Mouse (Mus musculus) intestine, embryonic 16.5 days (tissue): ENCODE results near the gene Hey2. TPM values are rescaled to one million over a fixed set of nuclear protein-coding genes. Genes with fewer than 3 reads are reported as not detected.

ENCODE experiments used
- ATAC-seq: fragments of 200-750 bp; cut with Nextera tagmentation; 2 replicates; pipeline ENCODE4 v1.8.0; 2017; ENCODE audit warnings: moderate TSS enrichment, moderate library complexity
- H3K27ac ChIP-seq: fragments of 300-500 bp; sonication (generic); 2 replicates; pipeline ENCODE4 v1.5.1; 2014; ENCODE audit warnings: mild to moderate bottlenecking, low read length
- H3K27me3 ChIP-seq: fragments of 300-500 bp; sonication (generic); replicated peaks from 2 replicates; pipeline ENCODE4 v1.6.1; 2014; ENCODE audit warnings: low read length, control low read depth, mixed read lengths; ENCODE audit not compliant: control insufficient read depth, insufficient read depth
- H3K36me3 ChIP-seq: fragments of 300-500 bp; sonication (generic); 2 replicates; pipeline ENCODE4 v1.6.1; 2014; ENCODE audit warnings: low read length, control low read depth; ENCODE audit not compliant: control insufficient read depth, insufficient read depth
- H3K4me1 ChIP-seq: fragments of 300-500 bp; sonication (generic); 2 replicates; pipeline ENCODE4 v1.6.1; 2014; ENCODE audit warnings: low read length, control low read depth, mixed read lengths; ENCODE audit not compliant: control insufficient read depth, insufficient read depth
- H3K4me2 ChIP-seq: fragments of 300-500 bp; sonication (generic); 2 replicates; pipeline ENCODE4 v1.6.1; 2014; ENCODE audit warnings: low read depth, low read length, control low read depth
- H3K4me3 ChIP-seq: fragments of 300-500 bp; sonication (generic); 2 replicates; pipeline ENCODE4 v1.5.1; 2014; ENCODE audit warnings: mild to moderate bottlenecking, low read length
- H3K9ac ChIP-seq: fragments of 300-500 bp; sonication (generic); 2 replicates; pipeline ENCODE4 v1.6.1; 2014; ENCODE audit warnings: low read depth, low read length
- H3K9me3 ChIP-seq: fragments of 300-500 bp; sonication (generic); 2 replicates; pipeline ENCODE4 v1.6.1; 2016; ENCODE audit warnings: low read length, control low read depth; ENCODE audit not compliant: control insufficient read depth
- WGBS: fragments of 180-500 bp; shearing (Covaris S2); extraction: QIAGEN DNeasy Blood & Tissue Kit; methylation state at CpG from one replicate; pipeline ENCODE4 v1.1.7; 2014; 5-methylcytosine and 5-hydroxymethylcytosine counted together
- polyA plus RNA-seq: library from polyadenylated mRNA; unstranded; fragments of >200 nt; fragmentation: Nextera tagmentation; extraction: Ambion mirVana; gene quantifications from 2 replicates; pipeline ENCODE4 v1.2.1, GENCODE M21; 2015

Gene Hey2
- polyA plus RNA-seq, 1 experiment from 2014 or later = 2.9 TPM

GRCm38 (mm10) chr10:30796469-30797261 lies 45.9 kb downstream of the Hey2 start:
- Histone ChIP-seq H3K27ac (no peak overlapping the region), H3K36me3 (no peaks in the 10 kb centered on the region), H3K4me2 (no peak overlapping the region), H3K9ac (no peak overlapping the region), H3K9me3 (no peaks in the 10 kb centered on the region), H3K27me3 (no peaks in the 10 kb centered on the region), H3K4me3 (no peak overlapping the region), H3K4me1 (no peaks in the 10 kb centered on the region)
- 85% methylated on average over 5 of the region's 5 CpGs for WGBS
- no peak for ATAC-seq

- H3K27ac ChIP-seq = no peak overlapping the region
- no peaks in the 10 kb centered on the region for H3K4me1 ChIP-seq
- no peak for ATAC-seq
- 81% methylated on average over 3 of the region's 3 CpGs for WGBS
- H3K27me3 ChIP-seq = no peaks in the 10 kb centered on the region
- no peak overlapping the region for H3K4me2 ChIP-seq
- no peaks in the 10 kb centered on the region for H3K9me3 ChIP-seq
- H3K36me3 ChIP-seq = no peaks in the 10 kb centered on the region
- H3K9ac ChIP-seq = no peak overlapping the region
- H3K4me3 ChIP-seq = no peak overlapping the region
Observed at GRCm38 (mm10) chr10:30791016-30791415, 51.6 kb downstream of the Hey2 start.

- WGBS = 98% methylated on average over 5 of the region's 5 CpGs
- no peak overlapping the region for H3K9ac ChIP-seq
Observed at GRCm38 (mm10) chr10:30789521-30789920, 53.1 kb downstream of the Hey2 start.

GRCm38 (mm10) chr10:30788340-30788721 lies 54.3 kb downstream of the Hey2 start:
- H3K4me2 ChIP-seq = no peak overlapping the region
- WGBS = 84% methylated on average over 1 of the region's 1 CpGs

More at GRCm38 (mm10) chr10:30789521-30789920, 53.1 kb downstream of the Hey2 start:
- Histone ChIP-seq H3K27me3 (no peaks in the 10 kb centered on the region), H3K36me3 (no peaks in the 10 kb centered on the region), H3K9me3 (no peaks in the 10 kb centered on the region), H3K4me3 (no peak overlapping the region), H3K4me1 (no peaks in the 10 kb centered on the region), H3K4me2 (no peak overlapping the region), H3K27ac (no peak overlapping the region)
- ATAC-seq = no peak

GRCm38 (mm10) chr10:30787684-30788339 lies 54.8 kb downstream of the Hey2 start:
- no peak for ATAC-seq
- WGBS = 74% methylated on average over 3 of the region's 3 CpGs
- no peak overlapping the region for H3K4me3 ChIP-seq
- no peaks in the 10 kb centered on the region for H3K27me3 ChIP-seq
- H3K4me1 ChIP-seq = no peaks in the 10 kb centered on the region
- no peaks in the 10 kb centered on the region for H3K36me3 ChIP-seq
- H3K9ac ChIP-seq = no peak overlapping the region
- H3K9me3 ChIP-seq = no peaks in the 10 kb centered on the region
- H3K4me2 ChIP-seq = no peak overlapping the region
- no peak overlapping the region for H3K27ac ChIP-seq

More at GRCm38 (mm10) chr10:30788340-30788721, 54.3 kb downstream of the Hey2 start:
- no peaks in the 10 kb centered on the region for H3K27me3 ChIP-seq
- no peaks in the 10 kb centered on the region for H3K9me3 ChIP-seq
- H3K4me3 ChIP-seq = no peak overlapping the region
- H3K9ac ChIP-seq = no peak overlapping the region
- H3K4me1 ChIP-seq = no peaks in the 10 kb centered on the region
- no peak for ATAC-seq
- no peaks in the 10 kb centered on the region for H3K36me3 ChIP-seq
- no peak overlapping the region for H3K27ac ChIP-seq

GRCm38 (mm10) chr10:30786103-30786754 lies 56.4 kb downstream of the Hey2 start:
- no peak overlapping the region for H3K9ac ChIP-seq
- H3K4me1 ChIP-seq = no peaks in the 10 kb centered on the region
- 78% methylated on average over 5 of the region's 5 CpGs for WGBS
- no peak overlapping the region for H3K4me3 ChIP-seq
- no peak overlapping the region for H3K27ac ChIP-seq
- no peaks in the 10 kb centered on the region for H3K9me3 ChIP-seq
- H3K27me3 ChIP-seq = no peaks in the 10 kb centered on the region
- no peak for ATAC-seq
- H3K4me2 ChIP-seq = no peak overlapping the region
- H3K36me3 ChIP-seq = no peaks in the 10 kb centered on the region

Other genes starting within 250 kb of the Hey2 start
- 24.0 and 27.7 TPM in 2 replicates for gene Trmt11, start 242.1 kb downstream of the Hey2 start, polyA plus RNA-seq
- gene Hint3, start 213.2 kb downstream of the Hey2 start, polyA plus RNA-seq = 37.9 and 42.6 TPM in 2 replicates
- 8.1 and 9.4 TPM in 2 replicates for gene Ncoa7, start 39.5 kb downstream of the Hey2 start, polyA plus RNA-seq